Mouse (Mus musculus): ENCODE measurements at regions not wholly inside any gene's neighbourhood (a gene's known extent, or its start where the extent isn't known, plus 50 kb on each side); places are given as distances from the start of the nearest gene placed in this dataset.

DNA sequence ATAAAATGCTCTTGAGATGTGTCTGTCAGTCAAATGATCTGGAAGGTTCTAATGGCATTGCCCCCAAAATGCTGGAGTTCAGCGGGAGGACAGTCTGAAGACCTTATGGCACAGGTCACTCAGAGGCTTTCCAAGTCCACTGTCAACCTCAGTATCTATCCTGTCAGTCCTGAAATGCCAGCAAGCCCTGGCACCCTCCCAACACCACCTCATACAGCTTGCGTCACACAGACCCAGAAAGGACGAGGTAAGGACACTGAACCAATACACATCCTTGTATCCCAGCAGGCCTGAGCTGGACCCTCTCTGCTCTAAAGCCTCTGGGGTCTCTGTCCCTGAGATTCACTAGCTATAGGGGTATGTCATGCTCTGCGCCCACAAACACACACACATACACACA lies 176.6 kb downstream of the Setd4 start:
- Histone ChIP-seq H3K36me3 (replicated peaks) (no peaks in the 10 kb centered on the region), H3K4me3 (ENCODE audit: low read depth, low read length) (no peak overlapping the region), H3K27me3 (ENCODE audit: insufficient read depth, low read length) (peaks cover 19% of the 10 kb centered on the region), H3K9me3 (replicated peaks) (no peaks in the 10 kb centered on the region), H3K4me1 (ENCODE audit: insufficient read depth, low read depth, low read length) (no peaks in the 10 kb centered on the region)
- no peak for TF ChIP-seq GATA2 (IDR thresholded peaks at IDR 0.05; ENCODE audit: borderline replicate concordance, low read depth, low read length)
- no peak for ATAC-seq (ENCODE audit: extremely low read depth, insufficient number of reproducible peaks, low FRiP score, poor library complexity, severe bottlenecking)
- DNase-seq (ENCODE audit: low spot score): no peak

DNA sequence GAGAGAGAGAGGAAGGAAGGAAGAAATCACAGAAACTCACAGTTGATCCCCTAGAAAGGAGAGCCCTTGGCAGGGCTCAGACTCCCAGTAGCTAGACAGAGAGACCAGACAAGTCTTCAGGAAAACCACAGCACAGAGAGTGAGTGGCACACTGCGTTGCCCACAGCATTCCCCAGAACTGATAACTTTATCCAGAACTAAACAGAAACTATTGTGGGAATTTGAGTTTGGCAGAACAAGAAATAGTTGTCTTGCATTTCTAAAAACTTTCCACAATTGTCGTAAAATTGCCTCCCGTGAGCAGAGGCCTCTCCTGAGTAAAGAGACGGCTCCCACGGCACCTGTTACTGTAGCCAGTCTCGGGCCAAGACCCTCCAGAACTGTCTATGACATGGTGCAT lies 178.1 kb downstream of the Setd4 start:
- TF ChIP-seq GATA1 (IDR thresholded peaks at IDR 0.05; ENCODE audit: borderline replicate concordance, low read length): no peak
- TF ChIP-seq POLR2AphosphoS5 (IDR thresholded peaks at IDR 0.05; ENCODE audit: insufficient replicate concordance, low read depth, low read length): no peak
- no peak for TF ChIP-seq CTCF (IDR thresholded peaks at IDR 0.05; ENCODE audit: low read depth, low read length)
- no peak for TF ChIP-seq GATA2 (IDR thresholded peaks at IDR 0.05; ENCODE audit: borderline replicate concordance, low read depth, low read length)
- TF ChIP-seq TAL1 (conservative IDR thresholded peaks at IDR 0.05; ENCODE audit: low read depth, low read length): no peak
- DNase-seq (ENCODE audit: low spot score): no peak
- Histone ChIP-seq H3K4me1 (ENCODE audit: insufficient read depth, low read depth, low read length) (no peaks in the 10 kb centered on the region), H3K9me3 (replicated peaks) (no peaks in the 10 kb centered on the region), H3K36me3 (replicated peaks) (no peaks in the 10 kb centered on the region), H3K27me3 (ENCODE audit: insufficient read depth, low read length) (peaks cover 16% of the 10 kb centered on the region), H3K4me3 (ENCODE audit: low read depth, low read length) (no peak overlapping the region)
- ATAC-seq (ENCODE audit: extremely low read depth, insufficient number of reproducible peaks, low FRiP score, poor library complexity, severe bottlenecking): no peak

DNA sequence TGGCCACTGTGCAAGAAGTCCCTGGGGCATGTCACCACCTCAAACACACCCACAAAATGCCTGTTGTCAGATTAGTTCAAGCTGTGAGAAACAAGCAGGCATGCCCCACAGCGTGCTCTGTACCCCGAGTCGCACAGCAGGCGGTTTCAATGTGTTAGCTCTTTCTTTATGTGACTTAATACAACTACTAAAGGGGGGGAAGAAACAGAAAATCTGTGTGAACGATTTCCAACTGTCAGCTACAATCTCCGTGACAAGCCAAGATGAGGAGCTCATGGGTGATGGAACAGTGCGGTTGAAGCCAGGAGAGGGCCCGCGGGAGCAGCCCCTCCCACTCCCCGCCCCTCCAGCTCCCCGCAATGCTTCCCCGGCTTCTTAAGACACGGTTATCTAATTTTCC lies 180.7 kb downstream of the Setd4 start:
- H3K27me3 ChIP-seq (ENCODE audit: insufficient read depth, low read length): peaks cover 9% of the 10 kb centered on the region
- H3K9me3 ChIP-seq (replicated peaks): no peaks in the 10 kb centered on the region
- TF ChIP-seq POLR2AphosphoS5 (IDR thresholded peaks at IDR 0.05; ENCODE audit: insufficient replicate concordance, low read depth, low read length) (no peak), GATA1 (IDR thresholded peaks at IDR 0.05; ENCODE audit: borderline replicate concordance, low read length) (no peak)
- ATAC-seq (ENCODE audit: extremely low read depth, insufficient number of reproducible peaks, low FRiP score, poor library complexity, severe bottlenecking) (no peak), DNase-seq (ENCODE audit: low spot score) (no peak)
- no peaks in the 10 kb centered on the region for H3K36me3 ChIP-seq (replicated peaks)
- H3K4me3 ChIP-seq (ENCODE audit: low read depth, low read length): no peak overlapping the region
- no peaks in the 10 kb centered on the region for H3K4me1 ChIP-seq (ENCODE audit: insufficient read depth, low read depth, low read length)

DNA sequence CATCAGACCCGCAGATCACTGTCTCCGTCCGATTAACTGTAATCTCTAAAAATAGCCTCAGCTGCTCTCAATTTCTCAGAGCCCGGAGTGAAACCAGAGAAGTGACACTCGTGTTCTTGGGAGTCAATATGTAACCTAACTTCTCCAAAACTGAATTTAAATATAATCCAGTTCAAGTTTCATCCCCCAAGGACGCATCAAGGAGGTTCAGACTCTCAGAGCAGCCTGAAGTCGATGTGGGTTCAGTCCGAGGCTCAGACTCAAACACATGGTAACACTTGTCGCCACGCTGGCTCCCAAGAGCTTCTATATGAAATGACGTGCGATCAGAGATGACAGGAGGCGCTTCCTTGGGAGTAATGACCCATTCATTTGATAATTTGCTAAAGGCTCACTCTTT lies 181.6 kb downstream of the Setd4 start:
- H3K4me3 ChIP-seq (ENCODE audit: low read depth, low read length): no peak overlapping the region
- H3K9me3 ChIP-seq (replicated peaks): no peaks in the 10 kb centered on the region
- ATAC-seq (ENCODE audit: extremely low read depth, insufficient number of reproducible peaks, low FRiP score, poor library complexity, severe bottlenecking): no peak
- H3K27me3 ChIP-seq (ENCODE audit: insufficient read depth, low read length): peaks cover 6% of the 10 kb centered on the region
- DNase-seq (ENCODE audit: low spot score): no peak
- TF ChIP-seq CTCF (IDR thresholded peaks at IDR 0.05; ENCODE audit: low read depth, low read length) (no peak), GATA1 (IDR thresholded peaks at IDR 0.05; ENCODE audit: borderline replicate concordance, low read length) (no peak), POLR2AphosphoS5 (IDR thresholded peaks at IDR 0.05; ENCODE audit: insufficient replicate concordance, low read depth, low read length) (no peak), TAL1 (conservative IDR thresholded peaks at IDR 0.05; ENCODE audit: low read depth, low read length) (no peak), GATA2 (IDR thresholded peaks at IDR 0.05; ENCODE audit: borderline replicate concordance, low read depth, low read length) (no peak)
- H3K4me1 ChIP-seq (ENCODE audit: insufficient read depth, low read depth, low read length): no peaks in the 10 kb centered on the region
- no peaks in the 10 kb centered on the region for H3K36me3 ChIP-seq (replicated peaks)

DNA sequence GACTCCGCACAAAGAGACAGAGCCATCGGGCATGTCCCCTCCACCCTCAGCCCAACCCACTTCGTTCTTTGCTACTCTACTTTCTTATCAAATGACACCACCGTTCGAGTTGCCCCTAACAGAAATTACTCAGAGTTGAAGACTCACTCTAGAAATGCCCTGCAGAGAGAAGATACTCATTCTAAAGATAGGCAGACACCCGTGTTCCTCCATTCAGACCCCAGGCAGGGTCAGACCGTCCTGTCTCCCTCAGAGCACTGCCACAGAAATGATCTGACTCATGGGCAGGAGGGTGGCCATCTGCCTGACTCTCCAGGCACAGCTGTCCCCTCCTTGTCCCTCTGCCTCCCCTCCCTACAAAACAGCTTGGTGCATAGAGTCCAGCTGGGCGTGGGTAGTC lies 185.6 kb downstream of the Setd4 start:
- no peak for TF ChIP-seq GATA2 (IDR thresholded peaks at IDR 0.05; ENCODE audit: borderline replicate concordance, low read depth, low read length)
- TF ChIP-seq TAL1 (conservative IDR thresholded peaks at IDR 0.05; ENCODE audit: low read depth, low read length): no peak
- no peak for TF ChIP-seq CTCF (IDR thresholded peaks at IDR 0.05; ENCODE audit: low read depth, low read length)
- TF ChIP-seq POLR2AphosphoS5 (IDR thresholded peaks at IDR 0.05; ENCODE audit: insufficient replicate concordance, low read depth, low read length): no peak
- TF ChIP-seq GATA1 (IDR thresholded peaks at IDR 0.05; ENCODE audit: borderline replicate concordance, low read length): no peak
- H3K9me3 ChIP-seq (replicated peaks): no peaks in the 10 kb centered on the region
- H3K36me3 ChIP-seq (replicated peaks): no peaks in the 10 kb centered on the region
- no peak for ATAC-seq (ENCODE audit: extremely low read depth, insufficient number of reproducible peaks, low FRiP score, poor library complexity, severe bottlenecking)
- H3K4me3 ChIP-seq (ENCODE audit: low read depth, low read length): no peak overlapping the region
- H3K27me3 ChIP-seq (ENCODE audit: insufficient read depth, low read length): peaks cover 7% of the 10 kb centered on the region
- H3K4me1 ChIP-seq (ENCODE audit: insufficient read depth, low read depth, low read length): no peaks in the 10 kb centered on the region
- DNase-seq (ENCODE audit: low spot score): no peak

DNA sequence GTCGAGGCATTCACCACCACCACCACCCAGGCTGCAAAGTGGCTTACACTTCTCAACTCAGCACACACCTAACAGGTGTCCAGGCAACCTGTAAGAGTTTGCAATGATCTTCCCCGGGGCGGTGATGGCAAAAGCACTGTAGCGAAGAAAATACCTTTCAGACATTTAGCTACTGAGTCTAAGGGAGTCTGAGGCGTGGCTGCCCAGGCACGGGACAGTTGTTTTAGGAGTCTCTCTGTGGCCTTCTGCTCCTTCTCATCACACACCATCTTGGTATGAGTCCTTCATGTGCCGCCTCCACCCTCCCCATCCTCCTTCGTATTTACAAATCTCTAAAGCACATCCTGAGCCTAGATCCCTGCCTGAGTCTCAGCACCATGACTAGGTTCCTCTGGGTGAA lies 186.0 kb downstream of the Setd4 start:
- DNase-seq (ENCODE audit: low spot score) (no peak), ATAC-seq (ENCODE audit: extremely low read depth, insufficient number of reproducible peaks, low FRiP score, poor library complexity, severe bottlenecking) (no peak)
- H3K36me3 ChIP-seq (replicated peaks): no peaks in the 10 kb centered on the region
- TF ChIP-seq GATA1 (IDR thresholded peaks at IDR 0.05; ENCODE audit: borderline replicate concordance, low read length) (no peak), TAL1 (conservative IDR thresholded peaks at IDR 0.05; ENCODE audit: low read depth, low read length) (no peak), CTCF (IDR thresholded peaks at IDR 0.05; ENCODE audit: low read depth, low read length) (no peak), GATA2 (IDR thresholded peaks at IDR 0.05; ENCODE audit: borderline replicate concordance, low read depth, low read length) (no peak), POLR2AphosphoS5 (IDR thresholded peaks at IDR 0.05; ENCODE audit: insufficient replicate concordance, low read depth, low read length) (no peak)
- no peak overlapping the region for H3K4me3 ChIP-seq (ENCODE audit: low read depth, low read length)
- H3K9me3 ChIP-seq (replicated peaks): no peaks in the 10 kb centered on the region
- no peaks in the 10 kb centered on the region for H3K4me1 ChIP-seq (ENCODE audit: insufficient read depth, low read depth, low read length)
- H3K27me3 ChIP-seq (ENCODE audit: insufficient read depth, low read length): peaks cover 4% of the 10 kb centered on the region

DNA sequence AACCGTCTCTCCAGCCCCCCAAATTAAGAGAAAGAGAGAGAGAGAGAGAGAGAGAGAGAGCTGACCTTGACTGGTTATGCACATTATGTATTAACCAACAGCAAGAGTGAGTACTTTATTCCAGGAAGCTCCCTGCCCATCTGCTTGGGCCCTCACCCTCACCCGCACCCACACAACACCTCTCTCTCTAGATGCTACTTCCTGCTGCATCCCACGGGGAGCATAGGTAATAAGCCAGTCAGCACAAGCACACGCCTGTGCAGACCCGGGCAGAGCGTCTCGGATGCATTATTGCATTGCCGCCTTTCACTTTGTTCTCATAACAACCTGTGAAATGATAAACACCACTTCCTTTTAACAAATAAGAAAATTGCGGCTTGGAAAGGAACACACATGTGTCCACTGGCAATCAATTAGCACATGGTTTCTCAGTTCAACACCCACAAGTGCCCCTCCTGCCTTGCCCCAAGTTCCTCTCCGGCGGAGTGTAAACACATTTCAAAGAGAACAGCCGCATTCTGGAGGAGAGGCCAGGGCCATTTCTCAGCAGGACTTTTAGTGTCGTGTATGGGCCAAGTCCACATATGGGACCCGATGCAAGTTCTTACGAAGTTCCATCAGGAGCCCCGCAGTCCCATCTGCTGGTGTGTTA lies 211.7 kb downstream of the Setd4 start:
- Histone ChIP-seq H3K4me3 (ENCODE audit: low read depth, low read length) (no peak overlapping the region), H3K36me3 (replicated peaks) (no peaks in the 10 kb centered on the region), H3K9me3 (replicated peaks) (no peaks in the 10 kb centered on the region), H3K4me1 (ENCODE audit: insufficient read depth, low read depth, low read length) (no peaks in the 10 kb centered on the region), H3K27me3 (ENCODE audit: insufficient read depth, low read length) (peaks cover 12% of the 10 kb centered on the region; the same call in 1 of the 2 replicates)
- no peak for DNase-seq (ENCODE audit: low spot score)
- ATAC-seq (ENCODE audit: extremely low read depth, insufficient number of reproducible peaks, low FRiP score, poor library complexity, severe bottlenecking): no peak
- TF ChIP-seq TAL1 (conservative IDR thresholded peaks at IDR 0.05; ENCODE audit: low read depth, low read length): no peak
- no peak for TF ChIP-seq CTCF (IDR thresholded peaks at IDR 0.05; ENCODE audit: low read depth, low read length)
- no peak for TF ChIP-seq GATA2 (IDR thresholded peaks at IDR 0.05; ENCODE audit: borderline replicate concordance, low read depth, low read length)
- TF ChIP-seq POLR2AphosphoS5 (IDR thresholded peaks at IDR 0.05; ENCODE audit: insufficient replicate concordance, low read depth, low read length): no peak
- no peak for TF ChIP-seq GATA1 (IDR thresholded peaks at IDR 0.05; ENCODE audit: borderline replicate concordance, low read length)
